Mouse (Mus musculus): Measurements from ENCODE around the gene Tapbp.
A peak's percentile ranks its signal among the peaks of the same experiment; 100 is the strongest.

- TF ChIP-seq POLR2A (IDR thresholded peaks at IDR 0.05; ENCODE audit: insufficient read depth, low read length) (no peak), CTCF (IDR thresholded peaks at IDR 0.05; ENCODE audit: low read depth, low read length) (no peak), EP300 (IDR thresholded peaks at IDR 0.05; ENCODE audit: insufficient read depth, low read depth, low read length) (peak; percentile 80; the same call in 1 of the 2 replicates)
Measured at GRCm38 (mm10) chr17:33901653-33902052, 14.0 kb upstream of the Tapbp start.

Measured in ES-Bruce4 (cell line).